Comparison of ENCODE assay signal across 8 mouse cellular contexts in genomic region chr11:115163568-115164150, GRCm38 (mm10). TPM values are rescaled to one million over a fixed set of nuclear protein-coding genes. Genes with fewer than 3 reads are reported as not detected.
DNase-seq lines count a peak whose midpoint lies in the region; ATAC-seq and TF ChIP-seq lines count a peak whose summit lies in the region.

No protein-coding gene starts in this region.

- H3K27ac ChIP-seq in brown adipose tissue, adult 24 weeks (replicated peaks; ENCODE audit: low read depth, low read length) = no peak overlapping the region; the same call in 1 of the 2 replicates
- no peak overlapping the region for H3K27ac ChIP-seq in limb, embryonic 15.5 days

- peaks cover 42% of the 10 kb centered on the region for H3K27me3 ChIP-seq in limb, embryonic 15.5 days
- no peaks in the 10 kb centered on the region for H3K27me3 ChIP-seq in myocyte (ENCODE audit: control insufficient read depth, insufficient read depth, insufficient read length)

- ATAC-seq in limb, embryonic 15.5 days (ENCODE audit: insufficient number of reproducible peaks, low FRiP score, low TSS enrichment, low read depth) = no peak

- intact Hi-C loops in heart, postnatal 36 days (cut with DNase I) = no loop called here

- peak overlapping the region; percentile 92 for H3K4me2 ChIP-seq in limb, embryonic 15.5 days
- H3K4me2 ChIP-seq in myocyte (ENCODE audit: low read depth) = peak overlapping the region; percentile 95

- no peaks in the 10 kb centered on the region for H3K4me1 ChIP-seq in brown adipose tissue, adult 24 weeks (ENCODE audit: control insufficient read depth, insufficient read depth, insufficient read length, low read length)
- H3K4me1 ChIP-seq in limb, embryonic 15.5 days = peaks cover 30% of the 10 kb centered on the region

- peak overlapping the region; percentile 43 for H3K9ac ChIP-seq in limb, embryonic 15.5 days

- H3ac ChIP-seq in myocyte (ENCODE audit: control insufficient read depth, insufficient read length) = peak overlapping the region; percentile 12

- peaks cover 8% of the 10 kb centered on the region for H3K79me2 ChIP-seq in myocyte (ENCODE audit: control insufficient read depth, insufficient read depth)

- WGBS in limb, embryonic 15.5 days = under 1% methylated on average over 47 of the region's 47 CpGs

- H3K4me3 ChIP-seq in brown adipose tissue, adult 24 weeks (ENCODE audit: insufficient read depth, low read depth, low read length) = peak overlapping the region; percentile 80
- H3K4me3 ChIP-seq in limb, embryonic 15.5 days = peak overlapping the region; percentile 65
- peak overlapping the region; percentile 67 for H3K4me3 ChIP-seq in myocyte

- H3K36me3 ChIP-seq in limb, embryonic 15.5 days = no peaks in the 10 kb centered on the region
- no peaks in the 10 kb centered on the region for H3K36me3 ChIP-seq in myocyte (ENCODE audit: control insufficient read depth, insufficient read depth)

- TF ChIP-seq POLR2A in myocyte (IDR thresholded peaks at IDR 0.05; ENCODE audit: insufficient read length, low read depth) = no peak

- peak; percentile 43 for DNase-seq in right cerebral cortex, postnatal 14 days
- no peak for DNase-seq in right cerebral cortex, postnatal 36 days (ENCODE audit: low spot score in 2 of 2)
- DNase-seq in heart, postnatal 36 days = peak; percentile 41 to 50
- no peak for DNase-seq in ovary, postnatal 10 days (ENCODE audit: low spot score)
- DNase-seq in urinary bladder, postnatal 25 days (ENCODE audit: low spot score) = no peak

- H3K9me3 ChIP-seq in limb, embryonic 15.5 days = no peaks in the 10 kb centered on the region

TF ChIP-seq in myocyte, 11 proteins besides CTCF, POLR2A, EP300 and RAD21:
- TF ChIP-seq MAX (IDR thresholded peaks at IDR 0.05; ENCODE audit: low read depth) (no peak), MYOD1 (IDR thresholded peaks at IDR 0.05; ENCODE audit: control insufficient read depth in 1 of 3, insufficient read length in 2 of 3, low read depth in 2 of 3) (no peak), TCF3 (IDR thresholded peaks at IDR 0.05; ENCODE audit: insufficient read length, low read depth) (no peak), USF1 (IDR thresholded peaks at IDR 0.05; ENCODE audit: low read depth) (no peak), POLR2AphosphoS2 (IDR thresholded peaks at IDR 0.05; ENCODE audit: insufficient read length, low read depth) (no peak), TCF12 (IDR thresholded peaks at IDR 0.05; ENCODE audit: insufficient read depth, poor library complexity, severe bottlenecking) (no peak), MYOG (IDR thresholded peaks at IDR 0.05; ENCODE audit: control insufficient read depth in 1 of 3, insufficient read depth in 1 of 3, insufficient read length in 2 of 3, low read depth in 2 of 3) (no peak), SRF (IDR thresholded peaks at IDR 0.05; ENCODE audit: control insufficient read depth, insufficient read length, low read depth) (no peak), CEBPB (IDR thresholded peaks at IDR 0.05; ENCODE audit: insufficient read depth, poor library complexity, severe bottlenecking) (no peak), REST (IDR thresholded peaks at IDR 0.05; ENCODE audit: insufficient read depth, insufficient read length) (no peak)

RNA-seq across cellular contexts. Expression of gene Slc9a3r1, which starts 0.5 kb away (rescaled TPM):
- 5.3 and 5.9 TPM in 2 replicates for polyA plus RNA-seq in brown adipose tissue, adult 24 weeks (2012; ENCODE audit: insufficient read depth, insufficient read length, missing spikeins)
- total RNA-seq in heart, postnatal 36 days (2021) = 10 to 100 TPM in 1 of 2 experiments, 1 to 10 TPM in 1; 9.9 to 10.5 TPM
- 41.8 and 43.9 TPM in 2 replicates for polyA plus RNA-seq in limb, embryonic 15.5 days (2015; fragmentation: Nextera tagmentation; extraction: Ambion mirVana)
- polyA plus RNA-seq in myocyte (2012; fragmentation: generic; extraction: Trizol) = 16.1 TPM

RNA-seq across cellular contexts. Expression of gene Tmem104, which starts 23.6 kb away (rescaled TPM):
- polyA plus RNA-seq in brown adipose tissue, adult 24 weeks (2012; ENCODE audit: insufficient read depth, insufficient read length, missing spikeins) = 8.5 and 8.8 TPM in 2 replicates
- 10 to 100 TPM; 10.4 to 12.5 TPM for total RNA-seq in heart, postnatal 36 days (2021)
- polyA plus RNA-seq in limb, embryonic 15.5 days (2015; fragmentation: Nextera tagmentation; extraction: Ambion mirVana) = 15.8 and 15.9 TPM in 2 replicates
- polyA plus RNA-seq in myocyte (2012; fragmentation: generic; extraction: Trizol) = 15.5 TPM

RNA-seq across cellular contexts. Expression of gene Nat9, which starts 24.0 kb away (rescaled TPM):
- polyA plus RNA-seq in brown adipose tissue, adult 24 weeks (2012; ENCODE audit: insufficient read depth, insufficient read length, missing spikeins) = 20.9 and 29.3 TPM in 2 replicates
- 10 to 100 TPM; 19.8 to 28.0 TPM for total RNA-seq in heart, postnatal 36 days (2021)
- 23.6 and 27.3 TPM in 2 replicates for polyA plus RNA-seq in limb, embryonic 15.5 days (2015; fragmentation: Nextera tagmentation; extraction: Ambion mirVana)
- 22.6 TPM for polyA plus RNA-seq in myocyte (2012; fragmentation: generic; extraction: Trizol)

RNA-seq across cellular contexts. Expression of gene Cd300lf, which starts 29.9 kb away (rescaled TPM):
- polyA plus RNA-seq in brown adipose tissue, adult 24 weeks (2012; ENCODE audit: insufficient read depth, insufficient read length, missing spikeins) = 0.28 TPM in 1 of 2 replicates, not detected in the other
- under 1 TPM; 0.08 to 0.33 TPM for total RNA-seq in heart, postnatal 36 days (2021)
- polyA plus RNA-seq in limb, embryonic 15.5 days (2015; fragmentation: Nextera tagmentation; extraction: Ambion mirVana) = 0.46 and 0.65 TPM in 2 replicates
- not detected for polyA plus RNA-seq in myocyte (2012; fragmentation: generic; extraction: Trizol)

Comparison
In these comparisons a context has a peak if more than half of its experiments do, and no peak if none do; other contexts are left out.
1. DNase-seq: peak in right cerebral cortex, postnatal 14 days (single experiment) and heart, postnatal 36 days (2 of 2); none in right cerebral cortex, postnatal 36 days (0 of 2), ovary, postnatal 10 days (single experiment) and urinary bladder, postnatal 25 days (single experiment).
2. Peak in every context shown above with its lines, with median percentiles within 50 percentile points of each other: H3K4me3 ChIP-seq.